In the genomic region with DNA sequence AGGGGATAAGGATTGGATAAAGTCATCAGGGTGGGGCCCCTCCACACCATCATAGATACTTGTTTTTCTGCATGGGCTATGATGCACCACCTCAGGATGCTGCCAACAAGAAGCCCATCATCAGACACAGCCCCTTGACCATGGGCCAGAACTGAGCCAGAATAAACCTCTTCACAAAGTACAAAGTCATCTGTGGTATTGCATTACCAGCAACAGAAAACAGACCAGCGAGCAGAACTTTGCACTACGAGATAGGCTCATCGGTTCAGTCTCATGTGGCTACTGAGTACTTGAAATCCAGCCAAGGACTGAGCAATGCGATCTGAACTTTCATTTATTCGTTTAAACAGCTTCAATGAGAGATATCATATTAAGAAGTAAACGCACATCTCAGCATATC, we compare ENCODE assay signal across 12 mouse cellular contexts. TPM values are rescaled to one million over a fixed set of nuclear protein-coding genes. Genes with fewer than 3 reads are reported as not detected.
A peak's percentile ranks its signal among the peaks of the same experiment; 100 is the strongest.
DNase-seq lines count a peak whose midpoint lies in the region; ATAC-seq lines count a peak whose summit lies in the region.
"Had no signal": no experiment of that assay in that cellular context is flagged by ENCODE, and none has a peak within 500 bp of the region (broad histone marks: within the 10 kb centered on the region; RNA-seq: fewer than 3 reads in every experiment).

No protein-coding gene starts in this region.

- H3K27ac ChIP-seq in neural tube, embryonic 15.5 days (replicated peaks) = no peak overlapping the region
- H3K27ac ChIP-seq: embryonic facial prominence, embryonic 15.5 days; heart, embryonic 15.5 days had no signal

- 80% methylated on average over 6 of the region's 6 CpGs for WGBS in neural tube, embryonic 15.5 days

- 0 out of 2 replicates have a peak, but pooled peaks have one; percentile 19 for ATAC-seq in neural tube, embryonic 15.5 days (ENCODE audit: low FRiP score)

- intact Hi-C loops in heart, postnatal 14 days (cut with DNase I) = no loop called here
- intact Hi-C loops in left cerebral cortex, postnatal 10 days (cut with DNase I) = loop anchor here (2.0 kb wide), 1 partner anchor 16 kb away; no protein-coding TSS in a partner anchor

- no peak overlapping the region for H3K4me3 ChIP-seq in neural tube, embryonic 15.5 days (replicated peaks)
- H3K4me3 ChIP-seq: embryonic facial prominence, embryonic 15.5 days; heart, embryonic 15.5 days had no signal

- no peaks in the 10 kb centered on the region for H3K27me3 ChIP-seq in neural tube, embryonic 15.5 days (replicated peaks)
- H3K27me3 ChIP-seq: CH12.LX; embryonic facial prominence, embryonic 15.5 days; heart, embryonic 15.5 days had no signal

- DNase-seq in heart, postnatal 14 days = peak; percentile 12 to 15
- no peak for DNase-seq in heart, adult 8-10 months (ENCODE audit: low spot score)
- DNase-seq in neural tube, embryonic 10.5 days (ENCODE audit: extremely low spot score, low spot score) = no peak
- peak; percentile 54 to 68 for DNase-seq in kidney, postnatal 25 days
- DNase-seq in layer of hippocampus, postnatal 14 days (ENCODE audit: low spot score in 2 of 2) = no peak
- no peak for DNase-seq in left cerebral cortex, postnatal 10 days (ENCODE audit: extremely low spot score in 1 of 2, low spot score in 2 of 2)
- DNase-seq: cerebellum, adult 8-10 months; lung, postnatal 36 days had no signal

- H3K4me2 ChIP-seq in neural tube, embryonic 15.5 days = no peak overlapping the region
- H3K4me2 ChIP-seq: embryonic facial prominence, embryonic 15.5 days; heart, embryonic 15.5 days had no signal

- H3K36me3 ChIP-seq in neural tube, embryonic 15.5 days = no peaks in the 10 kb centered on the region
- H3K36me3 ChIP-seq: embryonic facial prominence, embryonic 15.5 days; heart, embryonic 15.5 days had no signal

- H3K9ac ChIP-seq in neural tube, embryonic 15.5 days (replicated peaks) = no peak overlapping the region
- H3K9ac ChIP-seq: embryonic facial prominence, embryonic 15.5 days; heart, embryonic 15.5 days had no signal

- no peaks in the 10 kb centered on the region for H3K4me1 ChIP-seq in neural tube, embryonic 15.5 days

- H3K9me3 ChIP-seq in neural tube, embryonic 15.5 days (replicated peaks) = no peaks in the 10 kb centered on the region
- H3K9me3 ChIP-seq: embryonic facial prominence, embryonic 15.5 days; heart, embryonic 15.5 days had no signal

RNA-seq across cellular contexts. Expression of a gene that starts 18.9 kb away (rescaled TPM):
- total RNA-seq in heart, postnatal 14 days (2021) = under 1 TPM; 0.88 to 0.98 TPM
- 1 to 10 TPM in 1 of 4 experiments, under 1 TPM in 3; 0.52 to 1.3 (median 0.75) TPM for total RNA-seq in heart, adult 8-10 months (2022)
- polyA plus RNA-seq in neural tube, embryonic 15.5 days (2015; fragmentation: Nextera tagmentation; extraction: Ambion mirVana) = 1.5 and 4.2 TPM in 2 replicates
- under 1 TPM; 0.39 to 0.41 TPM for total RNA-seq in layer of hippocampus, postnatal 14 days (2021)
- under 1 TPM; 0.34 to 0.36 TPM for total RNA-seq in left cerebral cortex, postnatal 10 days (2021)

RNA-seq across cellular contexts. Expression of a gene that starts 24.4 kb away (rescaled TPM):
- 1 to 10 TPM; 2.3 to 2.5 TPM for total RNA-seq in heart, postnatal 14 days (2021)
- 1 to 10 TPM; 2.6 to 3.2 (median 2.7) TPM for total RNA-seq in heart, adult 8-10 months (2022)
- 11.3 and 11.9 TPM in 2 replicates for polyA plus RNA-seq in neural tube, embryonic 15.5 days (2015; fragmentation: Nextera tagmentation; extraction: Ambion mirVana)
- 1 to 10 TPM; 5.2 to 6.6 TPM for total RNA-seq in layer of hippocampus, postnatal 14 days (2021)
- 1 to 10 TPM; 4.6 to 4.8 TPM for total RNA-seq in left cerebral cortex, postnatal 10 days (2021)

Comparison
In these comparisons a context has a peak if more than half of its experiments do, and no peak if none do; other contexts are left out.
1. DNase-seq: peak in heart, postnatal 14 days (2 of 2) and kidney, postnatal 25 days (2 of 2); none in heart, adult 8-10 months (single experiment), neural tube, embryonic 10.5 days (single experiment), layer of hippocampus, postnatal 14 days (0 of 2) and left cerebral cortex, postnatal 10 days (0 of 2).